Mouse (Mus musculus) embryonic facial prominence, embryonic 10.5 days (tissue): ENCODE data around the gene St5. TPM values are rescaled to one million over a fixed set of nuclear protein-coding genes. Genes with fewer than 3 reads are reported as not detected.

ENCODE experiments used
- DNase-seq: peaks from one replicate; pipeline ENCODE4 v3.0.0-alpha.2; 2017; ENCODE audit warnings: low spot score
- H3K27ac ChIP-seq: fragments of 300-500 bp; sonication (generic); replicated peaks from 2 replicates; pipeline ENCODE4 v1.5.1; 2016; ENCODE audit warnings: mild to moderate bottlenecking
- H3K27me3 ChIP-seq: fragments of 300-500 bp; sonication (generic); replicated peaks from 2 replicates; pipeline ENCODE4 v1.6.1; 2016; ENCODE audit warnings: low read depth, mild to moderate bottlenecking; ENCODE audit not compliant: poor library complexity, severe bottlenecking
- H3K36me3 ChIP-seq: fragments of 300-500 bp; sonication (generic); replicated peaks from 2 replicates; pipeline ENCODE4 v1.6.1; 2016; ENCODE audit warnings: mild to moderate bottlenecking, moderate library complexity
- H3K4me1 ChIP-seq: fragments of 300-500 bp; sonication (generic); 2 replicates; pipeline ENCODE4 v1.6.1; 2016
- H3K4me3 ChIP-seq: fragments of 300-500 bp; sonication (generic); 2 replicates; pipeline ENCODE4 v1.5.1; 2016; ENCODE audit warnings: mild to moderate bottlenecking, moderate library complexity
- H3K9me3 ChIP-seq: fragments of 300-500 bp; sonication (generic); 2 replicates; pipeline ENCODE4 v1.6.1; 2016; ENCODE audit warnings: mild to moderate bottlenecking
- WGBS: fragments of 180-500 bp; shearing (Covaris S2); methylation state at CpG from one replicate; pipeline ENCODE4 v1.1.7; 2016; 5-methylcytosine and 5-hydroxymethylcytosine counted together
- polyA plus RNA-seq: library from polyadenylated mRNA; unstranded; fragments of >200 nt; fragmentation: Nextera tagmentation; extraction: Ambion mirVana; gene quantifications from 2 replicates; pipeline ENCODE4 v1.2.1, GENCODE M21; 2016

The St5 gene
- polyA plus RNA-seq, 1 experiment from 2014 or later = 46.4 TPM

GRCm38 (mm10) chr7:109719286-109719685 lies 15.9 kb upstream of the St5 start:
- peak; percentile 20 for DNase-seq
- H3K9me3 ChIP-seq = no peaks in the 10 kb centered on the region
- WGBS = 69% methylated on average over 9 of the region's 9 CpGs
- H3K27ac ChIP-seq = no peak overlapping the region
- no peak overlapping the region for H3K4me3 ChIP-seq
- H3K36me3 ChIP-seq = no peaks in the 10 kb centered on the region
- H3K27me3 ChIP-seq = no peaks in the 10 kb centered on the region
- no peaks in the 10 kb centered on the region for H3K4me1 ChIP-seq

- no peaks in the 10 kb centered on the region; the same call in 1 of the 2 replicates for H3K4me1 ChIP-seq
- 92% methylated on average over 2 of the region's 2 CpGs for WGBS
- H3K27me3 ChIP-seq = no peaks in the 10 kb centered on the region
- no peak overlapping the region for H3K4me3 ChIP-seq
- no peak overlapping the region for H3K27ac ChIP-seq
- H3K36me3 ChIP-seq = peaks cover 47% of the 10 kb centered on the region
- no peak for DNase-seq
- no peaks in the 10 kb centered on the region for H3K9me3 ChIP-seq
Observed at GRCm38 (mm10) chr7:109713434-109713982, 10.1 kb upstream of the St5 start.

GRCm38 (mm10) chr7:109712198-109712597 lies 8.8 kb upstream of the St5 start:
- no peak overlapping the region for H3K27ac ChIP-seq
- no peak for DNase-seq
- H3K4me3 ChIP-seq = no peak overlapping the region
- H3K36me3 ChIP-seq = peaks cover 60% of the 10 kb centered on the region
- 93% methylated on average over 7 of the region's 7 CpGs for WGBS
- H3K27me3 ChIP-seq = no peaks in the 10 kb centered on the region
- no peaks in the 10 kb centered on the region; the same call in 1 of the 2 replicates for H3K4me1 ChIP-seq
- H3K9me3 ChIP-seq = no peaks in the 10 kb centered on the region

GRCm38 (mm10) chr7:109710069-109710468 lies 6.7 kb upstream of the St5 start:
- no peak for DNase-seq
- H3K9me3 ChIP-seq = no peaks in the 10 kb centered on the region
- WGBS = 75% methylated on average over 1 of the region's 1 CpGs
- H3K27me3 ChIP-seq = no peaks in the 10 kb centered on the region
- H3K4me1 ChIP-seq = no peaks in the 10 kb centered on the region; the same call in 1 of the 2 replicates
- H3K4me3 ChIP-seq = no peak overlapping the region
- peaks cover 60% of the 10 kb centered on the region for H3K36me3 ChIP-seq
- no peak overlapping the region for H3K27ac ChIP-seq

DNA sequence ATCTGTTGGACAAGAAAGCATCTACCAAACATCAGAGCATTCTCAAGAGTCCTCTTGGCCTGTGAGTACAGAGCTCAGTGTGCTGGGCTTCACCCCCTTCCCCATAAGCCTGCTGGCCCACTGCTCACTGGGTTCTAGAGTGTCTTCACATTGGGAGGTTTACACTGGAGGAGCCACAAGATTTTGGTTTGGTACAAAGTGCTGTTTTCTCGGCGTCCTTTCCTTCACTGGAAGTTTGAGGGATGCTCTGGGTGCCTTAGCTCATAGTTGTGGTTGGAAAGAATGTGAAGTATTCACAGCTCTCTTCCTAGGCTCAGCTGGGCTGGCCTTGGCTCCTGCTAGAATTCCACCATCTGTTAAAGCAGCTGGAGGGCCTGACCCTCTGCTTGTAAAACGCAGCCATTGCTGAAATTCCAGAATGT lies 5.6 kb upstream of the St5 start:
- Histone ChIP-seq H3K27ac (no peak overlapping the region), H3K9me3 (no peaks in the 10 kb centered on the region), H3K4me3 (no peak overlapping the region), H3K36me3 (peaks cover 60% of the 10 kb centered on the region), H3K4me1 (peaks cover 8% of the 10 kb centered on the region; the same call in 1 of the 2 replicates), H3K27me3 (no peaks in the 10 kb centered on the region)
- DNase-seq = no peak
- 73% methylated on average over 3 of the region's 3 CpGs for WGBS

- Histone ChIP-seq H3K27me3 (peaks cover 10% of the 10 kb centered on the region), H3K4me1 (peaks cover 13% of the 10 kb centered on the region), H3K4me3 (no peak overlapping the region), H3K9me3 (no peaks in the 10 kb centered on the region), H3K27ac (no peak overlapping the region), H3K36me3 (peaks cover 47% of the 10 kb centered on the region)
- DNase-seq = peak; percentile 55
- 62% methylated on average over 4 of the region's 4 CpGs for WGBS
Observed at GRCm38 (mm10) chr7:109707023-109707785, 3.8 kb upstream of the St5 start.

DNA sequence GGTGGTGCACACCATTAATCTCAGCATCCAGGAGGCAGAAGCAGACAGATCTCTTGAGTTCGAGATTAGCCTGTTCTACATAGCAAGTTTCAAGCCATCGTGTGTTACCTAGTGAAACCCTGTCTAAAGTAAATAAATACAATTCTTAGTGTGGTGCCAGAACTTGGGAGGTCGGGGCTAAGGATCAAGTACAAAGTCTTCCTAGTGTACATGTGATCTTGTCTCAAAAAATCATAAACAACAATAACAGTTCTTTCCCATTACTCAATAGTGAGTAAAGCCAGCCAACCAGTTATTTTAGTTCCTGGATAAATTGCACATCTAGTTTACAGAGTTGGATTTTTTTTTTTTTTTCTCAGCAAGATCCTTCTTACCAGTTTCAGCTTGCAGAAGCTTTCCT lies 1.1 kb upstream of the St5 start:
- H3K4me1 ChIP-seq = peaks cover 13% of the 10 kb centered on the region
- peak overlapping the region; percentile 69 for H3K4me3 ChIP-seq
- H3K27me3 ChIP-seq = peaks cover 11% of the 10 kb centered on the region
- H3K36me3 ChIP-seq = peaks cover 21% of the 10 kb centered on the region
- WGBS = 58% methylated on average over 3 of the region's 3 CpGs
- H3K9me3 ChIP-seq = no peaks in the 10 kb centered on the region
- no peak for DNase-seq
- peak overlapping the region; percentile 94 for H3K27ac ChIP-seq

GRCm38 (mm10) chr7:109704016-109704377 lies 592 bp upstream of the St5 start:
- Histone ChIP-seq H3K4me1 (peaks cover 13% of the 10 kb centered on the region), H3K4me3 (peak overlapping the region; percentile 69), H3K9me3 (no peaks in the 10 kb centered on the region), H3K27me3 (peaks cover 11% of the 10 kb centered on the region), H3K36me3 (peaks cover 16% of the 10 kb centered on the region), H3K27ac (peak overlapping the region; percentile 94)
- DNase-seq = no peak
- WGBS = 2% methylated on average over 17 of the region's 17 CpGs

GRCm38 (mm10) chr7:109702721-109703120 lies 684 bp downstream of the St5 start:
- Histone ChIP-seq H3K9me3 (no peaks in the 10 kb centered on the region), H3K4me3 (peak overlapping the region; percentile 69), H3K36me3 (peaks cover 5% of the 10 kb centered on the region), H3K4me1 (peaks cover 13% of the 10 kb centered on the region), H3K27ac (no peak overlapping the region), H3K27me3 (peaks cover 11% of the 10 kb centered on the region)
- 42% methylated on average over 4 of the region's 4 CpGs for WGBS
- no peak for DNase-seq

DNA sequence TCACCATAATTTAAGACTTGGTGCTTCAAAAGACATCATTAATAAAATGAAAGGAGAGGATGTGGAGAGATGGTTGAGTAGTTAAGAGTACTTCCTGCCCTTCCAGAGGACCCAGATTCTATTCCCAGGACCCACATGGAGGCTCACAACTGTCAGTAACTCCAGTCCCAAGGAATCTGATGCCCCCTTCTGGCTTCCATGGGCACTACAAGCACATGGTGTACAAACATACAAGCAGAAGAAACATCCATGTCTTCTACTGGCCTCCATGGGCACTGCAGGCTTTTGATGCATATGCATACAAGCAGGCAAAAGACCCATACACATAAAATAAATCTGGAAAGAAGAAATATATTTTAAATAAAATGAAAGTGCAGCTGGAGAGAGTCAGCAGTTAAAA lies 3.2 kb downstream of the St5 start:
- Histone ChIP-seq H3K9me3 (no peaks in the 10 kb centered on the region), H3K4me1 (peaks cover 13% of the 10 kb centered on the region)
- DNase-seq = no peak

GRCm38 (mm10) chr7:109695339-109695726 lies 8.1 kb downstream of the St5 start:
- no peaks in the 10 kb centered on the region for H3K36me3 ChIP-seq
- H3K4me3 ChIP-seq = no peak overlapping the region
- no peaks in the 10 kb centered on the region for H3K9me3 ChIP-seq
- 91% methylated on average over 10 of the region's 10 CpGs for WGBS
- no peaks in the 10 kb centered on the region for H3K27me3 ChIP-seq
- no peak for DNase-seq
- no peak overlapping the region for H3K27ac ChIP-seq
- H3K4me1 ChIP-seq = no peaks in the 10 kb centered on the region

More for the DNA sequence above, 3.2 kb downstream of the St5 start:
- H3K27ac ChIP-seq = no peak overlapping the region
- H3K27me3 ChIP-seq = peaks cover 11% of the 10 kb centered on the region
- H3K36me3 ChIP-seq = no peaks in the 10 kb centered on the region
- H3K4me3 ChIP-seq = no peak overlapping the region

DNA sequence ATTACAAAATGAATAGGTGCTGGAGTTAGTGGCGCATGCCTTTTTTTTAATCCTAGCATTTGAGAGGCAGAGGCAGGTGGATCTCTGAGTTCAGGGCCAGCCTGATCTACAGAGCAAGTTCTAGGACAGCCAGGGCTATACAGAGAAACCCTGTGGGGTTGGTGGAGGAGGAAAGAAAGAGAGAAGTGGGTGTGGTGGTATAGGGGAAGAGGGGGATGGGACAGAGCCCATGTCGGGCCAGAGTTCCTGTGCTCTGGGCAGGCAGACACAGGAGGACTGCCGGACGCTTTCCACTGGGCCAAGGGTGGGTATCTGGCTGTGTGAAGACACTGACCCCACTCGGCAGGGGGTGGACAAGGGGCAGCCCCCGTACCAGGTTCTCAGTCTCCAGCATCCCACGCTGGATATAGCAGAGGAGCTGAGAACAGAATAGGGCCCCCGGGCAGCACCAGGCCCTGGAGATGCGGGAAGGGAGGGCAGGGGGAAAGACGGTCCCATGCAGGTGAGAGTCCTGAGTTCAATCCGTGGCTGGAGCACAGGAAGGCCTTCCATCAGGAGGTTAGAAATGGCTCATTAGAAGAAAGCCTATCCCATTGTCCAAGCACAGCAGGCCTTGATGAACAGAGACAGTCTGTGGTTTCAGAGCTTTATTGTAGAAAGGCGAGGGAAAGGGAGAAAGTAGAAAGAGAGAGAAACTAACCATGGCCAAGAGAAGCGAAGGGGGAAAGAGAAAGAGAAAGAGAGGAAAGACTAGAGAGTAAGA lies 8.6 kb downstream of the St5 start:
- DNase-seq = no peak
- H3K36me3 ChIP-seq = no peaks in the 10 kb centered on the region
- H3K9me3 ChIP-seq = no peaks in the 10 kb centered on the region
- H3K27me3 ChIP-seq = no peaks in the 10 kb centered on the region
- H3K27ac ChIP-seq = no peak overlapping the region
- no peak overlapping the region for H3K4me3 ChIP-seq
- 83% methylated on average over 13 of the region's 13 CpGs for WGBS
- H3K4me1 ChIP-seq = no peaks in the 10 kb centered on the region

GRCm38 (mm10) chr7:109690961-109691360 lies 12.4 kb downstream of the St5 start:
- H3K27ac ChIP-seq = no peak overlapping the region

More at GRCm38 (mm10) chr7:109690961-109691360, 12.4 kb downstream of the St5 start:
- Histone ChIP-seq H3K27me3 (no peaks in the 10 kb centered on the region), H3K9me3 (no peaks in the 10 kb centered on the region), H3K4me3 (no peak overlapping the region), H3K4me1 (peaks cover 24% of the 10 kb centered on the region), H3K36me3 (no peaks in the 10 kb centered on the region)
- no peak for DNase-seq
- 88% methylated on average over 5 of the region's 5 CpGs for WGBS
